In the genomic region with DNA sequence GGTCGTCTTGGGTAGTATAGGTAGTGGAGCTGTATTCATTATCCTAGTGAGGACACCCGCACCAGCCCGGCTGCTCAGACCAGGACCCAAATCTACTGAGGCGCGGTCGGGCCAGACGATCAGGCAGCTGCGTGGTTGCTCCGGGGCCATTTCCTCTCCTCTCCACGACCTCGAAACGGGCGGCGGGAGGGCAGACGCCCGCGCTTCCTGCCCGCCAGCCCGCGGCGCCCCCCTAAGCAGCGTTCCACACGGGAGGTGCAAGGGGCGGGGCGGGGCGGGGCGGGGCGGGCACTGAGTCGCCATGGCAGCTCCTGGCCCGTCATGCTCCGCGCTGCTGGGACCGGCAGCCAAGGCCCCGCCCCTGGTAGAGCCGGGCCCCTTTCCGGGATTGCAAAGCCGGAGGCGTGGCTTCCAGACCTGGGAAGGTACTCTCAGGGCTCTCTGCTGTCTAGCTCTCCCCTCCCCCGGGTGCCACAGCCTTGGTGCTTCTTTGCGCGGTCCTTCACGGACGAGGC, we compare ENCODE assay signal across 8 mouse cellular contexts. TPM values are rescaled to one million over a fixed set of nuclear protein-coding genes. Genes with fewer than 3 reads are reported as not detected.
A peak's percentile ranks its signal among the peaks of the same experiment; 100 is the strongest.
DNase-seq lines count a peak whose midpoint lies in the region; ATAC-seq and TF ChIP-seq lines count a peak whose summit lies in the region.

No protein-coding gene starts in this region.

- H3K4me1 ChIP-seq in cortical plate, adult 2 months (ENCODE audit: control insufficient read depth, insufficient read depth, low read length) = peaks cover 14% of the 10 kb centered on the region
- H3K4me1 ChIP-seq in hindbrain, postnatal 0 days (ENCODE audit: insufficient read depth, low read length) = peaks cover 34% of the 10 kb centered on the region

- peak; percentile 95 for ATAC-seq in hindbrain, postnatal 0 days
- ATAC-seq in megakaryocyte progenitor cell, adult 5-6 weeks (replicated peaks; ENCODE audit: poor library complexity) = peak; percentile 91

- peak; percentile 90 for DNase-seq in adipocyte (ENCODE audit: low spot score)
- DNase-seq in gastrocnemius, adult 2 months = peak; percentile 97
- peak; percentile 90 for DNase-seq in hindbrain, postnatal 0 days (ENCODE audit: low spot score)
- DNase-seq in left cerebral cortex, postnatal 10 days (ENCODE audit: extremely low spot score in 1 of 2, low spot score in 2 of 2) = peak; percentile 62 to 96
- DNase-seq in right cerebral cortex, postnatal 10 days (ENCODE audit: low spot score in 2 of 2) = peak; percentile 90 to 92
- peak; percentile 87 for DNase-seq in urinary bladder, postnatal 25 days (ENCODE audit: low spot score)

- peak overlapping the region; percentile 47 for H3K4me3 ChIP-seq in cortical plate, adult 2 months (ENCODE audit: insufficient read depth, low read length)
- H3K4me3 ChIP-seq in gastrocnemius, adult 2 months = peak overlapping the region; percentile 67
- H3K4me3 ChIP-seq in hindbrain, postnatal 0 days (ENCODE audit: low read length) = peak overlapping the region; percentile 50

- TF ChIP-seq POLR2A in cortical plate, adult 2 months (IDR thresholded peaks at IDR 0.05; ENCODE audit: extremely low read depth, insufficient read depth, low read length) = peak; percentile 31; the same call in 1 of the 2 replicates

- H3K27ac ChIP-seq in cortical plate, adult 2 months (ENCODE audit: insufficient read depth, low read length) = peak overlapping the region; percentile 95
- H3K27ac ChIP-seq in gastrocnemius, adult 2 months = peak overlapping the region; percentile 91
- peak overlapping the region; percentile 88 for H3K27ac ChIP-seq in hindbrain, postnatal 0 days

- TF ChIP-seq CTCF in cortical plate, adult 2 months (IDR thresholded peaks at IDR 0.05; ENCODE audit: extremely low read depth, insufficient read depth, low read length) = no peak
- TF ChIP-seq CTCF in gastrocnemius, adult 2 months (IDR thresholded peaks at IDR 0.05) = peak; percentile 2; the same call in 1 of the 2 replicates
- TF ChIP-seq CTCF in hindbrain, postnatal 0 days (IDR thresholded peaks at IDR 0.05; ENCODE audit: low read depth) = no peak

- peak overlapping the region; percentile 65 for H3K9ac ChIP-seq in hindbrain, postnatal 0 days (replicated peaks; ENCODE audit: low read length)

- whole genome bisulfite sequencing in hindbrain, postnatal 0 days = 0% methylated on average over 36 of the region's 43 CpGs

- peak overlapping the region; percentile 84 for H3K4me2 ChIP-seq in hindbrain, postnatal 0 days (ENCODE audit: low read depth, low read length)

- H3K9me3 ChIP-seq in hindbrain, postnatal 0 days (ENCODE audit: low read length) = no peaks in the 10 kb centered on the region

- no peaks in the 10 kb centered on the region for H3K36me3 ChIP-seq in hindbrain, postnatal 0 days (ENCODE audit: insufficient read depth, low read length)

- intact Hi-C loops in gastrocnemius, adult 2 months (cut with DNase I) = no loop called here
- intact Hi-C loops in left cerebral cortex, postnatal 10 days (cut with DNase I) = no loop called here

- H3K27me3 ChIP-seq in hindbrain, postnatal 0 days (ENCODE audit: insufficient read depth, low read length) = no peaks in the 10 kb centered on the region

RNA-seq across cellular contexts. Expression of gene Rai1, which starts 10.3 kb away (rescaled TPM):
- polyA plus RNA-seq in cortical plate, adult 2 months (2012; rRNA removed) = 41.8 and 41.9 TPM in 2 replicates
- 10 to 100 TPM; 23.8 to 27.3 TPM for total RNA-seq in gastrocnemius, adult 2 months (2021)
- 70.0 and 90.2 TPM in 2 replicates for total RNA-seq in hindbrain, postnatal 0 days (2014; rRNA removed)
- polyA plus RNA-seq in hindbrain, postnatal 0 days (2015; fragmentation: Nextera tagmentation; extraction: Ambion mirVana) = 20.8 and 24.9 TPM in 2 replicates
- total RNA-seq in left cerebral cortex, postnatal 10 days (2021) = 10 to 100 TPM; 61.9 to 68.5 TPM
- 26.8 and 35.7 TPM in 2 replicates for total RNA-seq in megakaryocyte progenitor cell, adult 5-6 weeks (2015)
- 10.8 and 11.7 TPM in 2 replicates for total RNA-seq in megakaryocyte progenitor cell, adult 5-6 weeks (2017)

Comparison
In these comparisons a context has a peak if more than half of its experiments do, and no peak if none do; other contexts are left out.
1. Peak in every context shown above with its lines: DNase-seq, ATAC-seq, H3K4me3 ChIP-seq and H3K27ac ChIP-seq.